Mouse (Mus musculus): ENCODE data around the gene Olfr744. TPM values are rescaled to one million over a fixed set of nuclear protein-coding genes. Genes with fewer than 3 reads are reported as not detected.
"Not testable (repeated sequence)": the region's sequence is repeated elsewhere in the genome, so short reads cannot be mapped to it uniquely, and the experiment has no call there.

The Olfr744 gene
- not detected in 2 replicates for polyA plus RNA-seq (2015; fragmentation: Nextera tagmentation; extraction: Ambion mirVana)

DNA sequence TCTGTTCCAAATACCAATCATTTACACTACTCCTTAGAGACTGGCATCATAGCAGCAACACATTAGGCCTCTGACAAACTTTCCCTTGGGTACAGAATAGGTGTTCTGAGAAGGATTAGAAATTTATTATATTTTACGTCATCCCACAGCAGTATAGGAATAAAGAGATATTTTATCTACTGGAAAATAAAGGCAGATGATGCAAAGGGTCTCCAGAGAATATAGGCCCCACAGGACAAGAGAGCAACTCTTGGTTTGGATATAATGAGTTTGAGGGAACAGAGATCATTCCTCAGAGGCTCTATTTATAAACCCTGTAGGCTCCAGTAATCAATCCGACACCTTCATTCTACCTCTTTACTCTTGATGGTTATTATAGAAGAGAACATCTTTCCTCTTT lies at the start of gene Olfr744:
Gene Olfr744, plus strand, starts transcription at position 301 of the 400 bp plus-strand sequence.
- Histone ChIP-seq H3K4me1 (ENCODE audit: insufficient read depth, low read depth, low read length) (no peaks in the 10 kb centered on the region), H3K9ac (replicated peaks; ENCODE audit: low read depth) (no peak within 1 kb of the TSS), H3K9me3 (ENCODE audit: low read length) (no peaks in the 10 kb centered on the region), H3K36me3 (ENCODE audit: insufficient read depth, low read length) (no peaks in the 10 kb centered on the region), H3K4me2 (replicated peaks; ENCODE audit: low read depth, low read length) (no peak within 1 kb of the TSS), H3K27ac (ENCODE audit: low read length) (no peak within 1 kb of the TSS), H3K27me3 (replicated peaks; ENCODE audit: insufficient read depth, low read length) (no peaks in the 10 kb centered on the region), H3K4me3 (ENCODE audit: low read depth, low read length) (no peak within 1 kb of the TSS)
- WGBS, result 79% methylated on average over 2 of the region's 2 CpGs
- DNase-seq (ENCODE audit: low spot score) (no peak), ATAC-seq (no peak)
- no peak for TF ChIP-seq EP300 (IDR thresholded peaks at IDR 0.05)
- TF ChIP-seq CTCF (IDR thresholded peaks at IDR 0.05), result no peak

DNA sequence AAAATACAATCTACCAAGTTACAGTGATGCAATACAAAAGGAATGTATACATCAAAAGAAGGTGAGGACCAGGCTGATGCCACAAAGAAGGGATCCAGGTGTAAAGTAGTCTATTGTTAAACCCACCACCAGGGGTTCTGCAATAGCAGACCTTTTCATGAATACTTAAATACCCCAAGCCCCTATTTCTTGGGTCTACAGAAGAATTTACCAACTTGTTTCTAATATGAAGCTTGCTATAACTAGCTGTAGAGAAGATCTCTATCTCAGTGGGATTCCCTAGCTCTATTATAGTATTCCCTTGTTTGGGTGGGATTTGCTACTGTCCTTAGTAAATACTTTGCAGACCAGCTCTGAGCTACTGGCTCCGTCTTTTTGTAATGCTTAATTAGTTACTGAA lies 41.6 kb upstream of the Olfr744 start:
- 76% methylated on average over 1 of the region's 1 CpGs for WGBS
- not testable (repeated sequence) for H3K4me1 ChIP-seq (ENCODE audit: insufficient read depth, low read depth, low read length); H3K9ac ChIP-seq (replicated peaks; ENCODE audit: low read depth); H3K9me3 ChIP-seq (ENCODE audit: low read length); H3K27ac ChIP-seq (ENCODE audit: low read length); H3K4me2 ChIP-seq (replicated peaks; ENCODE audit: low read depth, low read length); ATAC-seq; H3K4me3 ChIP-seq (ENCODE audit: low read depth, low read length); H3K27me3 ChIP-seq (replicated peaks; ENCODE audit: insufficient read depth, low read length); DNase-seq (ENCODE audit: low spot score); H3K36me3 ChIP-seq (ENCODE audit: insufficient read depth, low read length)

DNA sequence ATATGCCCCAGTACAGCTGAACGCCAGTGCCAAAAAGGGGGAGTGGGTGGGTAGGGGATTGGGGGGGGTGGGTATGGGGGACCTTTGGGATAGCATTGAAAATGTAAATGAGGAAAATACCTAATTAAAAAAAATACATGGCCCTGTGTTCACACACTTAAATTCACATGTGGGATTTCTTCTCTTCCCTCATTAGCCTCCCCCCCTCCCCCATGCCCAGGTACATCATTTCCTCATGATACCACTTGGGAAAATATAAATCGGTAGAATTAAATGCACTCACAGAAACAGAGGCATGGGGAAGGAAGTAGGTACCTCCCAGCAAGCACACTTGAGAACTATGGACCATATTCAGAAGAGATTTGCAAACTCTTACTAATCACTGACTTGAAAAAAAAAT lies 24.4 kb downstream of the Olfr744 start, which contains the start of gene Olfr745:
Gene Olfr745, plus strand, starts transcription at position 301 of the 400 bp plus-strand sequence.
- no peak for DNase-seq (ENCODE audit: low spot score)
- Histone ChIP-seq H3K9ac (replicated peaks; ENCODE audit: low read depth) (no peak within 1 kb of the TSS), H3K4me3 (ENCODE audit: low read depth, low read length) (no peak within 1 kb of the TSS), H3K27ac (ENCODE audit: low read length) (no peak within 1 kb of the TSS), H3K27me3 (replicated peaks; ENCODE audit: insufficient read depth, low read length) (no peaks in the 10 kb centered on the region), H3K9me3 (ENCODE audit: low read length) (no peaks in the 10 kb centered on the region), H3K4me2 (replicated peaks; ENCODE audit: low read depth, low read length) (no peak within 1 kb of the TSS), H3K4me1 (ENCODE audit: insufficient read depth, low read depth, low read length) (no peaks in the 10 kb centered on the region), H3K36me3 (ENCODE audit: insufficient read depth, low read length) (no peaks in the 10 kb centered on the region)
- ATAC-seq, result no peak
- WGBS, result 73% methylated on average over 2 of the region's 2 CpGs
- TF ChIP-seq CTCF (IDR thresholded peaks at IDR 0.05) (no peak), EP300 (IDR thresholded peaks at IDR 0.05) (no peak)

DNA sequence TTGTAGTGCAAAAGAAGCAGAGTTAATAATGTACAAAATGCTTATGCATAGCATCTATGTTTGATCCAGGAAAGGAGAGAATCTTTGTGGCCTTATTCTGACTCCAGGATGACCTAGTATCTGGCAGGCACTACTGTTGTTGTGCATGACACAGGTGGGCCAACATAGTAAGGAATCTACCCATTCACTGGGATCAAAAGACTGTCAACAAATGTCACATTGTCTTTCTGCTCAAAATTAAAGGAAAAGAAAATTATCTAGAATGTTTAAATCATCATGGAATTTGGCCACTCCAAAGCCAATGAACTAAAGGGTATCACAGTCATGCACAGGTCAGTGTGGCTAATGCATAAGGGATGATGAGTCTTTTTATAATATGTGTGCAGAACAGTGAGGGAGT lies 32.1 kb downstream of the Olfr744 start, which contains the start of gene Olfr746:
Gene Olfr746, plus strand, starts transcription at position 301 of the 400 bp plus-strand sequence.
- no peaks in the 10 kb centered on the region for H3K36me3 ChIP-seq (ENCODE audit: insufficient read depth, low read length)
- DNase-seq (ENCODE audit: low spot score) (no peak), ATAC-seq (no peak)
- H3K9me3 ChIP-seq (ENCODE audit: low read length), result no peaks in the 10 kb centered on the region
- no peaks in the 10 kb centered on the region for H3K4me1 ChIP-seq (ENCODE audit: insufficient read depth, low read depth, low read length)
- H3K4me3 ChIP-seq (ENCODE audit: low read depth, low read length), result no peak within 1 kb of the TSS
- TF ChIP-seq CTCF (IDR thresholded peaks at IDR 0.05) (no peak), EP300 (IDR thresholded peaks at IDR 0.05) (no peak)
- H3K9ac ChIP-seq (replicated peaks; ENCODE audit: low read depth), result no peak within 1 kb of the TSS
- H3K4me2 ChIP-seq (replicated peaks; ENCODE audit: low read depth, low read length), result no peak within 1 kb of the TSS
- H3K27ac ChIP-seq (ENCODE audit: low read length), result no peak within 1 kb of the TSS
- H3K27me3 ChIP-seq (replicated peaks; ENCODE audit: insufficient read depth, low read length), result no peaks in the 10 kb centered on the region

Other genes starting within 250 kb of the Olfr744 start
- gene Olfr736, start 233.7 kb upstream of the Olfr744 start, polyA plus RNA-seq (2015; fragmentation: Nextera tagmentation; extraction: Ambion mirVana), result not detected in 2 replicates
- not detected in 2 replicates for gene Olfr738, start 207.3 kb upstream of the Olfr744 start, polyA plus RNA-seq (2015; fragmentation: Nextera tagmentation; extraction: Ambion mirVana)
- gene Olfr739, start 196.3 kb upstream of the Olfr744 start, polyA plus RNA-seq (2015; fragmentation: Nextera tagmentation; extraction: Ambion mirVana), result not detected in 2 replicates
- not detected in 2 replicates for gene Olfr740, start 169.3 kb upstream of the Olfr744 start, polyA plus RNA-seq (2015; fragmentation: Nextera tagmentation; extraction: Ambion mirVana)
- gene Olfr741, start 142.1 kb upstream of the Olfr744 start, polyA plus RNA-seq (2015; fragmentation: Nextera tagmentation; extraction: Ambion mirVana), result not detected in 2 replicates
- not detected in 2 replicates for gene Olfr742, start 111.3 kb upstream of the Olfr744 start, polyA plus RNA-seq (2015; fragmentation: Nextera tagmentation; extraction: Ambion mirVana)
- not detected in 2 replicates for gene Olfr743, start 93.0 kb upstream of the Olfr744 start, polyA plus RNA-seq (2015; fragmentation: Nextera tagmentation; extraction: Ambion mirVana)
- not detected in 2 replicates for gene Olfr745, start 24.5 kb downstream of the Olfr744 start, polyA plus RNA-seq (2015; fragmentation: Nextera tagmentation; extraction: Ambion mirVana)
- gene Olfr746, start 32.2 kb downstream of the Olfr744 start, polyA plus RNA-seq (2015; fragmentation: Nextera tagmentation; extraction: Ambion mirVana), result not detected in 2 replicates
- gene Olfr747, start 78.3 kb downstream of the Olfr744 start, polyA plus RNA-seq (2015; fragmentation: Nextera tagmentation; extraction: Ambion mirVana), result not detected in 2 replicates
- gene Olfr748, start 92.5 kb downstream of the Olfr744 start, polyA plus RNA-seq (2015; fragmentation: Nextera tagmentation; extraction: Ambion mirVana), result not detected in 2 replicates
- not detected in 2 replicates for gene Olfr749, start 130.2 kb downstream of the Olfr744 start, polyA plus RNA-seq (2015; fragmentation: Nextera tagmentation; extraction: Ambion mirVana)
- 45.6 and 47.0 TPM in 2 replicates for gene Ttc5, start 170.6 kb downstream of the Olfr744 start, polyA plus RNA-seq (2015; fragmentation: Nextera tagmentation; extraction: Ambion mirVana)
- not detected in 2 replicates for gene Ccnb1ip1, start 192.9 kb downstream of the Olfr744 start, polyA plus RNA-seq (2015; fragmentation: Nextera tagmentation; extraction: Ambion mirVana)
- gene Parp2, start 193.0 kb downstream of the Olfr744 start, polyA plus RNA-seq (2015; fragmentation: Nextera tagmentation; extraction: Ambion mirVana), result 27.6 and 33.7 TPM in 2 replicates